Mouse (Mus musculus) stomach, postnatal 0 days (tissue): ENCODE measurements around the gene Gm28635. TPM values are rescaled to one million over a fixed set of nuclear protein-coding genes. Genes with fewer than 3 reads are reported as not detected.

Experiments
- ATAC-seq: fragments of 200-750 bp; cut with Nextera tagmentation; 2 replicates; pipeline ENCODE4 v1.8.0; 2017; ENCODE audit not compliant: low FRiP score, low TSS enrichment
- DNase-seq: peaks from one replicate; pipeline ENCODE4 v3.0.0-alpha.2; 2016; ENCODE audit warnings: low spot score
- H3K27ac ChIP-seq: fragments of 300-500 bp; sonication (generic); replicated peaks from 2 replicates; pipeline ENCODE4 v1.5.1; 2014; ENCODE audit warnings: mild to moderate bottlenecking, control low read depth
- H3K27me3 ChIP-seq: fragments of 300-500 bp; sonication (generic); 2 replicates; pipeline ENCODE4 v1.6.1; 2014; ENCODE audit warnings: low read length; ENCODE audit not compliant: control insufficient read depth, insufficient read depth
- H3K36me3 ChIP-seq: fragments of 300-500 bp; sonication (generic); 2 replicates; pipeline ENCODE4 v1.6.1; 2014; ENCODE audit warnings: low read length, mixed read lengths; ENCODE audit not compliant: control insufficient read depth, insufficient read depth
- H3K4me1 ChIP-seq: fragments of 300-500 bp; sonication (generic); replicated peaks from 2 replicates; pipeline ENCODE4 v1.6.1; 2014; ENCODE audit warnings: antibody characterized with exemption; ENCODE audit not compliant: control insufficient read depth, insufficient read depth
- H3K4me2 ChIP-seq: fragments of 300-500 bp; sonication (generic); replicated peaks from 2 replicates; pipeline ENCODE4 v1.6.1; 2014; ENCODE audit warnings: low read depth, mild to moderate bottlenecking, control low read depth, moderate library complexity
- H3K4me3 ChIP-seq: fragments of 300-500 bp; sonication (generic); 2 replicates; pipeline ENCODE4 v1.5.1; 2014; ENCODE audit warnings: low read depth, low read length, control low read depth
- H3K9ac ChIP-seq: fragments of 300-500 bp; sonication (generic); 2 replicates; pipeline ENCODE4 v1.6.1; 2014; ENCODE audit warnings: mild to moderate bottlenecking, low read length, control low read depth, mixed read lengths
- H3K9me3 ChIP-seq: fragments of 300-500 bp; sonication (generic); 2 replicates; pipeline ENCODE4 v1.6.1; 2016; ENCODE audit warnings: low read length; ENCODE audit not compliant: control insufficient read depth
- CTCF ChIP-seq: IDR thresholded peaks from 2 replicates; pipeline ENCODE4 v1.5.1; 2016; ENCODE audit warnings: antibody characterized with exemption, low read depth, mild to moderate bottlenecking, moderate library complexity
- EP300 ChIP-seq: optimal IDR thresholded peaks from 2 replicates; pipeline ENCODE3; 2016; ENCODE audit warnings: antibody characterized with exemption
- WGBS: fragments of 180-500 bp; shearing (Covaris S2); extraction: QIAGEN DNeasy Blood & Tissue Kit; methylation state at CpG from one replicate; pipeline ENCODE4 v1.1.7; 2014; 5-methylcytosine and 5-hydroxymethylcytosine counted together
- polyA plus RNA-seq: library from polyadenylated mRNA; unstranded; fragments of >200 nt; fragmentation: Nextera tagmentation; extraction: Ambion mirVana; gene quantifications from 2 replicates; pipeline ENCODE4 v1.2.1, GENCODE M21; 2015

Gene Gm28635
- polyA plus RNA-seq, 1 experiment from 2014 or later = not detected

DNA sequence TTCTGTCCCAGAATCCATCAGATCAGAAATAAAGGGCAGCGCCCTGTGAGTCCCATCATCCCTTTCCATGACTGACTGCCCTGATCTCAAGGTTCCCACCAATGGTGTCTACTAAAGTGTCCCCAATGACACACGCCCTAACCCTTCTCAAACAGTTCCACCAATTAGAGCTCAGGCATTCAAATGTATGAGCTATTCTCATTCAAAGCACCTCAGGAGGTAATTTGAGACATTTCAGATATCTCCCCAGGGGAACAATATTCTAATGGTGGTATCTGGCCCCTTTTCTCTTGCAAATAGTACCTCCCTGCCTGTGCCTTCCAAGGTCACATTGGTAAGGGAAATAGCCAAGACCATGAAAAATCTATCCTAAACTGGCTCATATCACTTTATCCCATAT, 98.5 kb downstream of the Gm28635 start:
- no peak overlapping the region for H3K4me3 ChIP-seq
- TF ChIP-seq CTCF = no peak
- no peak for TF ChIP-seq EP300
- no peaks in the 10 kb centered on the region for H3K27me3 ChIP-seq
- no peak overlapping the region for H3K27ac ChIP-seq
- no peaks in the 10 kb centered on the region for H3K36me3 ChIP-seq
- no peak for ATAC-seq
- no peak overlapping the region for H3K9ac ChIP-seq
- H3K4me1 ChIP-seq = no peaks in the 10 kb centered on the region
- H3K4me2 ChIP-seq = no peak overlapping the region
- no peaks in the 10 kb centered on the region for H3K9me3 ChIP-seq
- 95% methylated on average over 2 of the region's 2 CpGs for WGBS
- no peak for DNase-seq

DNA sequence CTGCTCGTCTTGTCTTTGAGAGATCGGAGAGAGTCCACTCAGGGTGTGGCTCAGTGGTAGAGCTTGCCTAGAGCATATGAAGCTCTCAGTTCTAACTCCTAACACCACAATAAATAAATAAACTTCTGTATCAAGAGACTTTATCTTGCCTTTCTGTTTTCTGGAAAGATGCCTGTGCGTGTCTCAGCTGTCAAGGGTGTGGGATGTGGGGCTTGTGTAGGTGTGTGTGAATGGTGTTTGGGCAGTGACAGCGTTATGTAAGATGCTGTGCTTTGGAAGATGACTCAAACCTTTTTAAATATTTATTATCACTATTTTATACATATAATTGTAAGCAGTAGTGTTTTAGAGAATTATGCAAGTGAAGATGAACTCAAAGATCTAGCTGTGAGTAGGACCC, 103.7 kb downstream of the Gm28635 start:
- Histone ChIP-seq H3K9ac (no peak overlapping the region), H3K36me3 (no peaks in the 10 kb centered on the region), H3K4me2 (no peak overlapping the region), H3K27ac (no peak overlapping the region), H3K4me3 (no peak overlapping the region), H3K4me1 (no peaks in the 10 kb centered on the region), H3K9me3 (no peaks in the 10 kb centered on the region), H3K27me3 (no peaks in the 10 kb centered on the region)
- no peak for TF ChIP-seq CTCF
- 83% methylated on average over 4 of the region's 4 CpGs for WGBS
- no peak for ATAC-seq
- DNase-seq = no peak

DNA sequence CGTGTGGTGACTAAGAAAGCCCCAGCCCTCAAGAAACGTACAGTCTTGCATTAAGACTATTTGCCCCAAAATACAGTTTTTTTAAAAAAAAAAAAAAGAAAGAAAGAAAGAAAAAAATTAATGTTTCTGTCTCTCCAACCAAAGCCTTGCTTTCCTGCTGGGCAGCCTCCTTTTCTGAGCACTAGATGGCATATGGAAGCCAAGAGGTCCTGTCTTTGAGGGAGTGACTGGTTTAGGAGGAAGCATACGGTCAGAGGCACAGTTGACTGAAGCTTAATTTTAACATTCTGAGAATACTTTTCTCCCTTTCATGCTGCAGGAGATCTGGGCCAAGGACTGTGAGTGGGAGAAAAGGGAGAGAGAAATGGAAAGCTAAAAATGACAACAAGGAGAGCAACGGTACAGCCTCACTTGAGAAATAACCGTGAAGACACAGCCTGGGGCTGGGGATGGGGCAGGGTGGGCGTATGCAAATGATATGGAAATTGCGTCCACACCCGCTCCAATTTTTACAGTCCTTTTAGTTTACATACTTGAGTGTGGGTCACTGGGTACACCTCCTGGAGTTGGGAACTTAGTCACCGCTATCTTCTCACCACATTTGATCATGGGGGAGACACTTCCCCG, 120.8 kb downstream of the Gm28635 start:
- ATAC-seq (no peak), DNase-seq (no peak)
- Histone ChIP-seq H3K4me1 (no peaks in the 10 kb centered on the region), H3K9me3 (no peaks in the 10 kb centered on the region), H3K4me2 (peak overlapping the region; percentile 36), H3K36me3 (no peaks in the 10 kb centered on the region), H3K4me3 (no peak overlapping the region), H3K27ac (no peak overlapping the region), H3K9ac (no peak overlapping the region), H3K27me3 (no peaks in the 10 kb centered on the region)
- TF ChIP-seq EP300 (no peak), CTCF (peak; percentile 69)
- 52% methylated on average over 10 of the region's 10 CpGs for WGBS

Other genes with a start within 250 kb of the Gm28635 start
- gene Tfpi, start 201.3 kb downstream of the Gm28635 start, polyA plus RNA-seq = 22.8 and 23.4 TPM in 2 replicates
- gene Ctnnd1, start 27.3 kb downstream of the Gm28635 start, polyA plus RNA-seq = 34.5 and 38.8 TPM in 2 replicates
- 0.07 and 0.11 TPM in 2 replicates for gene Btbd18, start 19.0 kb downstream of the Gm28635 start, polyA plus RNA-seq
- gene Selenoh, start 7.3 kb downstream of the Gm28635 start, polyA plus RNA-seq = 111 and 123 TPM in 2 replicates
- 18.1 and 18.2 TPM in 2 replicates for gene Med19, start 361 bp upstream of the Gm28635 start, polyA plus RNA-seq
- 80.9 and 86.0 TPM in 2 replicates for gene Tmx2, start 1.1 kb upstream of the Gm28635 start, polyA plus RNA-seq
- gene Zdhhc5, start 37.1 kb upstream of the Gm28635 start, polyA plus RNA-seq = 24.1 and 29.7 TPM in 2 replicates
- gene Clp1, start 49.3 kb upstream of the Gm28635 start, polyA plus RNA-seq = 16.3 and 16.5 TPM in 2 replicates
- gene Ypel4, start 56.0 kb upstream of the Gm28635 start, polyA plus RNA-seq = 1.6 and 2.4 TPM in 2 replicates
- 3.8 and 3.9 TPM in 2 replicates for gene Gm19426, start 65.6 kb upstream of the Gm28635 start, polyA plus RNA-seq
- gene Serping1, start 97.4 kb upstream of the Gm28635 start, polyA plus RNA-seq = 101 and 103 TPM in 2 replicates
- 27.6 and 28.6 TPM in 2 replicates for gene Ube2l6, start 120.8 kb upstream of the Gm28635 start, polyA plus RNA-seq
- 0.05 TPM in 1 of 2 replicates, not detected in the other for gene Smtnl1, start 144.6 kb upstream of the Gm28635 start, polyA plus RNA-seq
- 37.7 and 42.3 TPM in 2 replicates for gene Timm10, start 149.0 kb upstream of the Gm28635 start, polyA plus RNA-seq
- 5.1 and 5.4 TPM in 2 replicates for gene Slc43a1, start 160.8 kb upstream of the Gm28635 start, polyA plus RNA-seq
- 0.41 and 0.53 TPM in 2 replicates for gene Rtn4rl2, start 208.7 kb upstream of the Gm28635 start, polyA plus RNA-seq